Mouse (Mus musculus) spleen, postnatal 4 days (tissue): ENCODE data around the gene Tmem40.

Source experiments
- DNase-seq, 2 experiments: peaks; one replicate each; pipeline ENCODE4 v3.0.0; 2022; ENCODE audit warnings: low spot score in 2 of 2

Gene Tmem40

DNA sequence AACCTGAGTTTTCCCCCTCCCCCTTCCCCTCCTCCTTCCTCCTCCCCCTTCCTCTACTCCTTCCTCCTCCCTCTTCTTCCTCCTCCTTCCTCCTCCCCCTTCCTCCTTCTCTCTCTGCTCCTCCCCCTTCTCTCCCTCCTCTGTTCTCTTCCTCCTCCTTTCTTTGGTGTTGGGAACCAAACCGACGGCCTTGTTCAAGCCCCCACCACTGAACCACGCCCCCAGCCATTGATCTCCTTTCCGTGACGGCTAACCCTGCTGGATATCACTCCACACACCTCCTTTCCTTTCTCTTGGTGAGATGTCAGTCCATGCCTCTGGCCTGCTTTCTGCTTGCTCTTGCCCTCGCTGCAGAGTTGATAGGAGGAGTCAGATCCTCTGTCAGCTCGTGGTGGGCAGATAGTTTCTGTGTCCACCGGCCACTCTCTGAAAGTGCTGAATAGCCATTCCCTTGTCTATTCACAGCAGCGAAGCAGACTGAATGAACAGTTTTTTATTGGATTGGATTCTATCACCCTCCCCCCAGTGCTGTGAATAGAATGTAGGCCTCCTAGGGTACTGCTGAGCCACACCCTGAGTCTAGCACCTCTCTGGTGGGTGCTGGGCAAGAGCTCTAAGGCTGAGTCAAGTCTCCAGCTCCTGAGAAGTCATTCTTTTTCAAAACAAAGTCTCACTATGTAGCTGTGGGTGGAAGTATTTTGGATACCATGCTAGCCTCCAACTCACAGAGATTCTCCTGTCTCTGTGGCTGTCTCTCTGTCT is at the start of gene Tmem40:
Gene Tmem40 (minus strand): TSS at position 416 of the 762 bp plus-strand sequence.
- peak in 1 of 2 experiments; percentile 58 for DNase-seq

DNA sequence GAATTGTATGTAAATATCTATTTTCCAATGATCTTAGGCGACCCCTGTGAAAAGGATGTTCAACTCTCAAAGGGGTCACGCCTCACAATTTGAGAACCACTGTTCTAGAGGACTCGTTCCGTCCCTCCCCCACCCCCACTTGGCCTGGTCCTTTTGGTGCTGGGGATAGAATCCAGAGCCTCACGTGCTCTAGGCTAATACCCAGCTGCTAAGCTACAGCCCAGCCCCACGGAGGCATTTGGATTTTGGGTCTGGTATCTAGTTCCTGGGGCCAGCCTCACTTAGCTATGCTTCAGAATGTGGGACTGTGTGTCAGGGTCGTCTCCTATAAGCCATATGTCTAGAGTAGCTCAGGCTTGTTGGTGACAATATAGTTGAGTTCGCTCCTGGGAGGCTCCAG is 49.4 kb upstream of the Tmem40 start:
- no peak for DNase-seq

DNA sequence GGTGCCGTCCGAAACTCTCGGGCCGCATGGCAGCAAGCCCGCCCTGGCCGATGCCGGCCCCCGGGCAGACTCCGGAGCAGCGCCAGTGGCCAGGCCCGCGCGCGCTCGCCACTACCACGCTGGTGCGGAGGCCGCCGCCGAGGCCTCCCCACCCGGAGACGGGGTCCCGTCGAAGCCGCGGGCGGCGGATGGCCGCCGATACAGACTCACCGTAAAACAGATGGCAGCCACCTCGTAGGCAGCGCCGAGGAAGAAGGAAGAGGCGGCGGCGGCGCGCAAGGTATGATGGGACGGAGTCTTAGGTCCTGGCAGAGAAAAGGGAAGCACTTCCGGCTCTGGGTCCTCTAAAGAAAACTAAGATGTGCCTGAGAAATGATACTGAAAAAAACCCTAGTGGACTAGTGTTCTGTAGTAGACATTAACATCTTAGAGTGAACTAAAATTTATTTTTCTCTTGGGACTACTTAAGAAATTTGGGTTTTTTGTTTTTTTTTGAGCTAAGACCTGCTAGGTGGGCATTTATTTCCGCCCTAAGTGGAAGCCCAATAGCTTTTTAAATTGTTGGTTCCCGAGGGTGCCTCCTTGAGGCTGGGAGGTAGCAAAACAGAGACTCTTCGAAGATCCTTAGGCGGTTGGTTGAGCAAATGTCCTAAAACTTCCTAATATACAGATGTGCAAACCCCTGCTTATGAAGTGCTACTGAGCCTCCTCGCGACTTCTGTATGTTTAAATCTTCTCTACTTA is 46.5 kb upstream of the Tmem40 start, which contains the start of gene Rpl32:
Gene Rpl32 (minus strand): TSS at position 260 of the 744 bp plus-strand sequence.
- peak; percentile 85 to 92 for DNase-seq

DNA sequence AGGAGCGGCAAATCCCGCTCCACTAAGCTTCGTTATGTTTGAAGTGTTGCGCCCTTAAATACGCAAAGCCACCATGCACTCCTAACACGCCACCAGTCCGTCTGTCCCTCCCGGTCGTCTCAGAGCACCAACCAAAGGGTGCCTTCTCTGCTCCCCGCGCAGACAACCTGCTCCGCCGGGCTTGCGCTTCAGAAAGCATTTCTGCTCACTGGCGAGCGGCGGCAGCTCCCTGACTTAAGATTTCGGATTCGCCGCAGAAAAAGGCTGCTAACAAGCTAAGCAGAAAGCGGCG is 45.9 kb upstream of the Tmem40 start:
- DNase-seq, result no peak

DNA sequence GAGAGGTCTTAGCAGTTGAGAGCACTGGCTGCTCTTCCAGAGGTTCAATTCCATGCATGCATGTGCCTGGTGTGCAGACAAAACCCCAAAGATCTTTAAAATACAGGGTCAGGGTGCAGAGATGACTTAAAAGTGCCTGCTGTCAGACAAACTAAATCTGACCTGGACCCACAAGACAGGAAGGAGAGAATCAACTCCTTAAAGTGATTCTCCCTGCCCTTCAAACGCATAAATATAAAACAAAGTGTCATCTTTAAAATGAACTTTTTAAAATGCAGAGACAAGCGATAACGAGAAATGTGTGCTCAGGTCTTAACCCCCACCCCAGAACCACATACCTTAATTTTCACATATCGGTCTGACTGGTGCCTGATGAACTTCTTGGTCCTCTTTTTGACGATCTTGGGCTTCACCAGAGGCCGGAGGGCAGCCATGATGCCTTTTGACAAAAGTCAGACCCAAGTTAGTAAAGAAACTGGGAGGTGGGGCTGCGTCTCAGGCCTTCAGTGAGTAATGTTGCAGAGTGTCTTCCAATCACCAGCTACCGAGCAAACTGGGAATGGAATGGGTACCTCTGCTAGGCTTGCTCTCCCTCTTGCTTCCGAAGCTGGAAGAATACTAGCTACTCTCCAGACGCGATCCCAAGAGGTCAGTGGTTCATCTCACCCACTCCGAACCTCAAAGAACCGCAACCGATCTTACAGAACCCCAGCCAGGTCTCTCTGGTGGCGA is 45.4 kb upstream of the Tmem40 start:
- no peak for DNase-seq

DNA sequence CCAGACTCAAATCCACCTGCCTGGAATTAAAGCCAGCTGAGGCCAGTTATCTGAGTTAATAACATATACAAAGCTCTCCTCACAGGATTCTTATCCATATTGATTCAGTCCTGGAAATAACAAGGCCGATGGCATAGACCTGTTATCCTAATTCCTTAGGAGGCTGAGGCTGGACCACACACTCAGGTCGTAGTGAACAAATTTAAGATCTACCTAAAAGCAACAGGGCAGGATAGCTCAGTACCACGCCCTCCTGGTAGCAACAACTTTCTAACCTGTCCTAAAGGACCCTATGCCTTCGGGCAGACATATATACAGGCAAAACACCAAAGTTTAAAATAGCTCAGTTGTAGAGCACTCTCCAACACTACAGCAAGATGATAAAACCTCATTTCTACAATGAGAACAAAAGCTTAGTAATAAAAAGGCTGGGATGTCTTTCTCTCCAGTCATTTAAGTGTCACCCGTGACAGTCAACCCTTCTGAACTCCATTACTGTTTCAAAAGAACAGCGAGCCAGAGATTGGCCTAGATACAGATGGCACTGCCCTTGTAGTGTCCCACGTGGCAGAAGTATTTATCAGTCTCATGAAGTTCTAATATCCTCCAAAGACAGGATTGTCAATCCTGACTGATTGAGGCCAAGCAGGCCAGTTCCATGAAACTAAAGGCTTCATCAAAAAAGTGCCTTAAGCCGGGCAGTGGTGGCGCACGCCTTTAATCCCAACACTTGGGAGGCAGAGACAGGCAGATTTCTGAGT is 42.4 kb upstream of the Tmem40 start:
- no peak for DNase-seq

DNA sequence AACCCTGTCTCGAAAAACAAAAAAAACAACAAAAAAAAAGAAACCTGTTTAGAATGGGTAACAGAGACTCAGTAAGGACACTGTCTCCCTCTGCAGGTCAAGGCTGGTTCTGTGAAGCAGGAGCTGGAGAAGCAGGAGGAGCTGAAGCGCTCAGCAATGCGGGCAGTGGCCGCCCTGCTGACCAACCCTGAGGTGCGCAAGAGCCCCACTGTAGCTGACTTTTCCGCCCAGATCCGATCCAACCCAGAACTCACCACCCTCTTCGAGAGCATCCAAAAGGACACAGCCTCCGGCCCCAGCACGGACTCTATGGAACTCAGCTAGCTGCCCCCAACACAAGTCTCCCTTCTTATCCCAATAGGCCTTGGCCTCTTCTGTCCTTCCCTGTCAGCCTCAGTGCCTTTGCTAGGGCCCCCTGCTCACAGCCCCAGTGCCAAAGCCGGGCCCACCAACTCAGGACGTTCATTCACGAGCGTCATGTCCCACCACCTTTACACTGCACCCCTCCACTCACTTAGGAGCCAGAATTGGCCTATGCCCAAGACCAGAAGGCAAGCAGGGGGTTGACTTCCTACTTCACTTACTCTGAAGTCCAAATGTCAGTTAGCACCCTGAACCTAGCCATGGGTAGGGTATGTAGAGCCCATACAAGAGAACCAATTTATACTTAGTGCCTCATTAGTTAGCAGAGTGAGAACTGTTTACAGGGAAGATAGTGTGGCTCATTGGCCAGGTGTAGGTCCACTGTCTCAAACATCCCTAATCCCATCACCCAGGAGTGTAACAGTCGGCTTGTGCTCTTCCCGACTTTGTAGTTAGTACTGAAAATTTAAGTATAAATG is 41.6 kb upstream of the Tmem40 start:
- DNase-seq, result peak; percentile 65 to 79

DNA sequence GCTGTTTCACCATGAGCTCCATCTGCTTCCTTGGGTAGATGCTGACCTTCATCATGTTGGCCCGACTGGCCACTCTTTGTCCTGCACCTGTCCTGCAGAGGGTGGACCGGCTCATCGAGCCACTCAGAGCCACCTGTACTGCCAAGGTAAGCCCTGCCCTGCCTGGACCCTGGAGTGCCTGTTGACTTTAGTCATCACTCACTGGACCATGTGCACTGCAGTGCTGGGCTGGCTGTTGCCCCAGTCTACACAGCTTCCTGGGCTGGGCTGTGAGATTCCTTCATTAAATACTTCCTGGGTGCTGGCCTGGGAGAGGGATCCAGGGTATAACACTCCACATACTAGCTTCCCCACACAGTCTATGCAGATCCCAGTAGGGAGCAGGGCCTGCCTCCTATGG is 39.6 kb upstream of the Tmem40 start:
- no peak for DNase-seq

DNA sequence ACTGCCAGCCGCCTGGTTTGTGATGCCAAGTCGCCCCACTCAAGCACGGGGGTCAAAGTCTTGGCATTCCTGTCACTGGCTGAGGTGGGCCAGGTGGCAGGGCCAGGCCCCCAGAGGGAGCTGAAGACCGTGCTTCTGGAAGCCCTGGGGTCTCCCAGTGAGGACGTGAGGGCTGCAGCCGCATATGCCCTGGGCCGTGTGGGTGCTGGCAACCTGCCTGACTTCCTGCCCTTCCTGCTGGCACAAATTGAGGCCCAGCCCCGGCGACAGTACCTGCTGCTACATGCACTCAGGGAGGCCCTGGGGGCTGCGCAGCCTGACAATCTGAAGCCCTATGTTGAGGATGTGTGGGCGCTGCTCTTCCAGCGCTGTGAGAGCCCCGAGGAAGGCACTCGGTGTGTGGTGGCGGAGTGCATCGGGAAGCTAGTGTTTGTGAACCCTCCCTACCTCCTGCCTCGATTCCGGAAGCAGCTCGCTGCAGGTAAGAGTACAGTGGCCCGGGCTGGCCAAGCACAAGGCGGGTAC is 30.5 kb upstream of the Tmem40 start:
- DNase-seq, result no peak

DNA sequence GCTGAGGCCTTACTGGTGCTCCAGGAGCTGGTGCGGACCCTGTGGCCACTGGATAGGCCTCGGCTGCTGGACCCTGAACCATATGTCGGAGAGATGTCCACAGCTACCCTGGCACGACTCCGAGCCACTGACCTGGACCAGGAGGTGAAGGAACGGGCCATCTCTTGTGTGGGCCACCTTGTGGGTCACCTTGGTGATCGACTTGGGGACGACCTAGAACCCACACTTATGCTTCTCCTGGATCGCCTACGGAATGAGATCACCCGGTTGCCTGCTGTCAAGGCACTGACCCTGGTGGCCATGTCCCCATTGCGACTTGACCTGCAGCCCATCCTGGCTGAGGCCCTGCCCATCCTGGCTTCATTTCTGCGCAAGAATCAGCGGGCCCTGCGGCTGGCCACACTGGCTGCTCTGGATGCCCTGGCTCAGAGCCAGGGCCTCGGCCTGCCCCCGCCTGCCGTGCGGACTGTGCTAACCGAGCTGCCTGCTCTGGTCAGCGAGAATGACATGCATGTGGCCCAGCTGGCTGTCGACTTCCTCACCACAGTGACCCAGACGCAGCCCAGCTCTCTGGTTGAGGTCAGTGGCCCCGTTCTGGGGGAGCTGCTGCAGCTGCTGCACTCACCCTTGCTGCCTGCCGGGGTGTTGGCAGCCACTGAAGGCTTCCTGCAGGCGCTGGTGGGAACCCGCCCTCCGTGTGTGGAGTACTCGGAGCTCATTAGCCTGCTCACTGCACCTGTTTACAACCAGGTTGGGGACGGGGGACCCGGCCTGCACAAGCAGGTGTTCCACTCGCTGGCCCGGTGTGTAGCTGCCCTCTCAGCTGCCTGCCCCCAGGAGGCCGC is 29.9 kb upstream of the Tmem40 start:
- no peak for DNase-seq

DNA sequence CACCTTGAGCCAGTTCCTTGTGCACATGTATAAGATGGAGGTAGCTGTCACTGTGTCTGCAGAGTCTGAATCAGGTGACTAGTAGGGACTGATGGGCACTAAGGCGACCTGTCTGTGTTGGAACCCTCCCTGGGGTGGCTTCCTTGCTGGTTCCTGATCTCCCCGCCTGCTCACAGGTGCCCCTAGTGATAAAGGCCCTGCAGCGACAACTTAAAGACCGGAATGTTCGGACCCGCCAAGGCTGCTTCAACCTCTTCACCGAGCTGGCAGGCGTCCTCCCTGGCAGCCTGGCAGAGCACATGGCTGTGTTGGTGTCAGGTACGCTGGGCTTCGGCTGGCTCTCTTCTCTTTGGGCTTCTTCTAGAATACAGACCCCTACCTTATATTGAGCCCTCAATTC is 28.8 kb upstream of the Tmem40 start:
- no peak for DNase-seq

DNA sequence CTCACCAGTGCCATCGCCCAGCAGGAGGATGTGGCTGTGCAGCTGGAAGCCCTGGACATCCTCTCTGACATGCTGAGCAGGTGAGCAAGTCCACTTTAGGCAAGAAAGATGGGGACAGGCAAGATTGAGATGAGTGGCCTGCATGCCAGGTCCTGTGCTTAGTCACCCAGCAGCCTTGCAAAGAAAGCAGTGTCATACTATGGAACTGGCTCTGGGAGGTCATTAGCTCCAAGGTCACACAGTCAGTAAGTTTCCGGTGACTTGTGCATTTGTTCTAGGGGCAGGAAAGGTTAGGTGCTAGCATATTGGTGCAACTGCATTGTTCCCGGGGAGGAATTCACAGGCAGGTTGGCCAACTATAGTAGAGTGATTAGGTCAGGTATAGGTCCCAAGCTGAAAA is 20.6 kb upstream of the Tmem40 start:
- DNase-seq, result no peak

DNA sequence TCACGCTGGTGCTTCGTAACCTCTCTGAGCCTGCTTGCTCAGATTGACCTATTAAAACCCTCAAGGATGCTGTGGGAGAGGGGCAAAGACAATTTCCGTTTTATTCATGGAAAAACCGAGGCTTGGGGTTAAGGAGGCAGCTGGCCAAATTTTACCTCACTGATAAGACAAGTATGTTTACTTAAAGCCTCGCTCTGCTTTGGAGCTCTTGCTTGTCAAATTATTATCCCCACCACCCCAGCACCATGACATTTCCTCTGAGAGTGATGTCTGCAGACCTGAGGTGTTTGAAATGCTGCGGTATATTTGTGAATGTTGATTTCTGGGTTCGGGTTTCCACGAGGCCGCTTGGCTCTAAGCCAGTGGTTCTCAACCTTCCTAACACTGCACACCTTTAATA is 14.2 kb upstream of the Tmem40 start:
- no peak for DNase-seq

DNA sequence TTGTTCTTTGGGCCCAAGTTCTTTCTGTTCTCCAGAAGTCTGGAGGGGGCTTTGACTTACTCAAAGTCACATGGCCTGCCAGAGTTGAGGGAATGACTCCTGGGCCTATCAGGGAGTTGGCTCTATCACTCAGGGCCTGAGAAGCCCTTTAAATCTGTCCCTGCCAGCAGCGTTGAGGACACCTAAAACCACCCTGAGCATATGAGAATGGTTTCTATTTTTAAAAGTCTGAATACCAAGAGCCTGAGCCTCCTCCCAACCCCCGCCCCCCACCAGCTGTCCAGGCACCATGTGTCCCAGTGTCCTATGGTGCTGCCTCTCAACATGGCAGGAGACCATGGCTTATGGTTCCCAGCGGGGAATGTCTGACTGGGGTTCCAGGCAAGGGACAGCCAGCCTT is 13.6 kb upstream of the Tmem40 start:
- DNase-seq, result no peak

DNA sequence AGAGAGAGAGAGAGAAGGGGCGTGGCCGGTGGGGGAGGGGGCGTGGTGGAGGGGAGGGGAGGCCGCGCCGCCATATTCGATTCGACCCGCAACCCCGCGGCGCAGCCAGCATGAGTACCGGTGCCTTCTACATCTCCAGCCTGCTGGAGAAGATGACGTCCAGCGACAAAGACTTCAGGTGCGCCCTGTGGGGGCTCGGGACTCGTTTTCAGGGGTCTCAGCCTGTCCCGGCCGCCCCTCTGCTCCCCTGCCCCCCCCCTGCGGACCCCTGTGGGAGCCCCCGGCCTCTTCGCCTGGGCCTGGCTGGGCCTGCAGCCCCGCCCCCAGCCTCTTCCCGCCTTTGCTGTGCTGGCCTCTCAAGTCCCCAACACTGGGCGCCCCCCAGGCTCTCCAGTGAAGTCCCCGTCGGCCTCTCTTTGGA is 12.3 kb upstream of the Tmem40 start, which contains the start of gene Cand2:
Gene Cand2 (plus strand): TSS at position 38 of the 421 bp plus-strand sequence.
- peak; percentile 41 to 81 for DNase-seq

DNA sequence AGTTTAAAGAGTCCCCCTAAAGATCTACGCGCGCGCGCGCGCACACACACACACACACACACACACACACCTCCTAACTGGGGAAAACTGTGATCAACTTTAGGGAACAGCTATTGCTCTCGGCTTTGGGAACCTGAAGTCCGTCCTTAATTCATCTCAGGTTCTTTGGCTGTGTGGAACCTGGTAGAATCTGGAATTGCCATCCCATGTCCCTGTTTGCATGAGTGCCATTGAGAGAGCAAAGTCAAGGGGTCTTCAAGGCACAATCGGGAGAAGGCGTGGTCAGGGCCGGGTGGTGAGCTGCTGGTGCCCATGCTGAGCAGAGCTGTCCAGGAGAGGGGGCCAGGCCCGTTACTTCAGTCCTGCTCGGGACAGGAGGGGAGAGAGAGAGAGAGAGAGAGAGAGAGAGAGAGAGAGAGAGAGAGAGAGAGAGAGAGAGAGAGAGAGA is 11.8 kb upstream of the Tmem40 start:
- DNase-seq, result no peak

DNA sequence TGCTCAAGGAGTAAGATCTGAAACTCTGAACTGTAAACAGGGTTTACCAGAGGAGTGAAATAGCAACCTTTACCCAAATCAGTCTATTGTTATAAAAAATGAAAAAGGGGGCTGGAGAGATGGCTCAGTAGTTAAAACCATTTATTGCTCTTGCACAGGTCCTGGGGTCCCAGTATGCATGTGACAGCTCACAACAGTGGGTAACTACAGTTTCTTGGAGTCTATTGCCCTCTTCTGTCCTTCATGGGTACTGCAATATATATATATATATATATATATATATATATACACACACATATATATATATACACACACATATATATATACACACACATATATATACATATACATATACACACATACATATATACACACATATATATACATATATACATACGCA is 10.4 kb upstream of the Tmem40 start:
- no peak for DNase-seq

DNA sequence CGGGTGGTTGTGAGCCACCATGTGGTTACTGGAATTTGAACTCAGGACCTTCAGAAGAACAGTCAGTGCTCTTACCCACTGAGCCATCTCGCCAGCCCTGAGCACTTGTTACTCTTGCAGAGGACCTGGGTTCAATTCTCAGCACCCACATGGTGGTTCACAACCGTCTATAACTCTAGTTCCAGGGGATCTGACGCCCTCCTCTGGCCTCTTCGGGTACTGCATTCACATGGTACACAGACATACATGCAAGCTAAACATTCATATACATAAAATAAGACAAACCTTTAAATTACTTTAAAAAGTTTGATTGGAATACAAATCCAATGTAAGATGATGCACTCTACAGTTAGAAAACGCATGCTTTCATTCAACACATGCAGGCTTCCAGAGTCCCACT is 10.0 kb upstream of the Tmem40 start:
- no peak for DNase-seq

DNA sequence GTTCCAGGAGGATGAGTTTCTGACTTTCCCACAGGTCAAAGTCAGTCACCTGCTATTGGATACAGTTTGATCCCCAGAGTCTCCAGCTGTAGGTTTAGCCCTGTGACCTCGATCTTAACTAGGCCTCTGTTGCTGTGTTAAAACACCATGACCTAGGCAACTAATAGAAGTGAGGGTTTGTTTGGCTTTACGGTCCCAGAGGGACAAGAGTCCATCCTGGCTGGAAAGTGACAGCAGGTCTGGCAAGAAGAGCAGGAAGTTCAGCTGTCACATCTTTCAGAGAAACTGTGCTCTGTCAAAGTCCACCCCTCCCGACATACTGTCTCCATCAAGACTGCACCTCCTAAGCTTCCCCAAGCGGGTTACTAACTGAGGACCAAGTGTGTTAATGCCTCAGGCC is 8.6 kb upstream of the Tmem40 start:
- DNase-seq, result no peak
